Mouse (Mus musculus) midbrain, embryonic 11.5 days (tissue): Measurements from ENCODE around the gene Nprl3. TPM values are rescaled to one million over a fixed set of nuclear protein-coding genes. Genes with fewer than 3 reads are reported as not detected.
"Not testable (repeated sequence)": the region's sequence is repeated elsewhere in the genome, so short reads cannot be mapped to it uniquely, and the experiment has no call there.

ENCODE experiments used
- ATAC-seq: fragments of 200-750 bp; cut with Nextera tagmentation; 2 replicates; pipeline ENCODE4 v1.8.0; 2017; ENCODE audit warnings: moderate TSS enrichment, moderate library complexity; ENCODE audit not compliant: low FRiP score
- DNase-seq: peaks from one replicate; pipeline ENCODE4 v3.0.0; 2015; ENCODE audit warnings: low spot score; ENCODE audit errors: missing footprints
- H3K27ac ChIP-seq: fragments of 300-500 bp; sonication (generic); 2 replicates; pipeline ENCODE4 v1.5.1; 2014; ENCODE audit warnings: low read depth, low read length
- H3K27me3 ChIP-seq: fragments of 300-500 bp; sonication (generic); 2 replicates; pipeline ENCODE4 v1.6.1; 2014; ENCODE audit warnings: mild to moderate bottlenecking, low read length, moderate library complexity, mixed read lengths; ENCODE audit not compliant: control insufficient read depth, insufficient read depth
- H3K36me3 ChIP-seq: fragments of 300-500 bp; sonication (generic); 2 replicates; pipeline ENCODE4 v1.6.1; 2014; ENCODE audit warnings: mild to moderate bottlenecking, low read length, moderate library complexity, mixed read lengths; ENCODE audit not compliant: control insufficient read depth, insufficient read depth
- H3K4me1 ChIP-seq: fragments of 300-500 bp; sonication (generic); 2 replicates; pipeline ENCODE4 v1.6.1; 2014; ENCODE audit warnings: low read length; ENCODE audit not compliant: control insufficient read depth, insufficient read depth
- H3K4me2 ChIP-seq: fragments of 300-500 bp; sonication (generic); 2 replicates; pipeline ENCODE4 v1.6.1; 2014; ENCODE audit warnings: mild to moderate bottlenecking, moderate library complexity
- H3K4me3 ChIP-seq: fragments of 300-500 bp; sonication (generic); 2 replicates; pipeline ENCODE4 v1.5.1; 2014; ENCODE audit warnings: low read depth, low read length
- H3K9ac ChIP-seq: fragments of 300-500 bp; sonication (generic); 2 replicates; pipeline ENCODE4 v1.6.1; 2014; ENCODE audit warnings: low read length
- H3K9me3 ChIP-seq: fragments of 300-500 bp; sonication (generic); 2 replicates; pipeline ENCODE4 v1.6.1; 2016; ENCODE audit warnings: low read length; ENCODE audit not compliant: control insufficient read depth
- WGBS: fragments of 180-500 bp; shearing (Covaris S2); extraction: QIAGEN DNeasy Blood & Tissue Kit; methylation state at CpG from one replicate; pipeline ENCODE4 v1.1.7; 2014; 5-methylcytosine and 5-hydroxymethylcytosine counted together
- polyA plus RNA-seq: library from polyadenylated mRNA; unstranded; fragments of >200 nt; fragmentation: Nextera tagmentation; extraction: Ambion mirVana; gene quantifications from 2 replicates; pipeline ENCODE4 v1.2.1, GENCODE M21; 2014

Gene Nprl3
- polyA plus RNA-seq, 1 experiment from 2014 or later: 28.3 TPM

DNA sequence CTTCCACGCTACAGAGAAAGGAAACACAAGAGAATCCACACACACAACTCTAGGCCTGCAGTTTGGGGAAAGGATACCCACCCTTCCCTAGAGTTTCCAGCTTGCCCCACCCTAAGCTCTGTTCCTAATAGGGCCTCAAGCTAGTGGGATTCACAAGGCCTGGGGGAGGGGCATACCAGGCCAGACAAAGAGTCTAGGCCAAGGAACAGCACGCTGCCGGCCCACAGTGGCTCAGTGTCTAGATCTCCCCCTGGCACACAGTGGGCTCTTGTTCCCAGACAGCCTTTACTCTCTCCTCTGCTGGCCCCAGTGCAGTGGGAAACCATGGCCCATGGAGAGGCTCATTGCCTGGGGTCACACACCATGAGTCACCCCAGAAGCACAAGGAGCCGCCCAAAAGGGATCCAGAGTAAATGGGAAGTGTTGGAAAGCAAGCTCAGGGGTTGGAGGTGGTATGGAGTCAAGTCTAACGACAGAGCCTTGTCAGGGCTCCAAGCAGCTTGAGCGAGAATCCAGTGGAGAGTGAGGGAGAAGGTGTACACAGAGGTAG is 48.9 kb downstream of the Nprl3 start:
- Histone ChIP-seq H3K4me3 (no peak overlapping the region), H3K9ac (peak overlapping the region; percentile 20; the same call in 1 of the 2 replicates), H3K4me1 (peaks cover 22% of the 10 kb centered on the region), H3K27me3 (peaks cover 17% of the 10 kb centered on the region), H3K36me3 (no peaks in the 10 kb centered on the region), H3K9me3 (no peaks in the 10 kb centered on the region), H3K27ac (no peak overlapping the region), H3K4me2 (no peak overlapping the region)
- DNase-seq (peak; percentile 82), ATAC-seq (no peak)
- whole genome bisulfite sequencing: 56% methylated on average over 6 of the region's 6 CpGs

- Histone ChIP-seq H3K4me1 (peaks cover 13% of the 10 kb centered on the region), H3K9ac (no peak overlapping the region), H3K36me3 (no peaks in the 10 kb centered on the region), H3K4me3 (no peak overlapping the region), H3K9me3 (no peaks in the 10 kb centered on the region), H3K4me2 (no peak overlapping the region), H3K27me3 (peaks cover 3% of the 10 kb centered on the region; the same call in 1 of the 2 replicates), H3K27ac (no peak overlapping the region)
- 23% methylated on average over 8 of the region's 8 CpGs for WGBS
- DNase-seq (peak; percentile 96), ATAC-seq (peak; percentile 30; the same call in 1 of the 2 replicates)
Observed at GRCm38 (mm10) chr11:32216851-32217250, 50.7 kb downstream of the Nprl3 start.

DNA sequence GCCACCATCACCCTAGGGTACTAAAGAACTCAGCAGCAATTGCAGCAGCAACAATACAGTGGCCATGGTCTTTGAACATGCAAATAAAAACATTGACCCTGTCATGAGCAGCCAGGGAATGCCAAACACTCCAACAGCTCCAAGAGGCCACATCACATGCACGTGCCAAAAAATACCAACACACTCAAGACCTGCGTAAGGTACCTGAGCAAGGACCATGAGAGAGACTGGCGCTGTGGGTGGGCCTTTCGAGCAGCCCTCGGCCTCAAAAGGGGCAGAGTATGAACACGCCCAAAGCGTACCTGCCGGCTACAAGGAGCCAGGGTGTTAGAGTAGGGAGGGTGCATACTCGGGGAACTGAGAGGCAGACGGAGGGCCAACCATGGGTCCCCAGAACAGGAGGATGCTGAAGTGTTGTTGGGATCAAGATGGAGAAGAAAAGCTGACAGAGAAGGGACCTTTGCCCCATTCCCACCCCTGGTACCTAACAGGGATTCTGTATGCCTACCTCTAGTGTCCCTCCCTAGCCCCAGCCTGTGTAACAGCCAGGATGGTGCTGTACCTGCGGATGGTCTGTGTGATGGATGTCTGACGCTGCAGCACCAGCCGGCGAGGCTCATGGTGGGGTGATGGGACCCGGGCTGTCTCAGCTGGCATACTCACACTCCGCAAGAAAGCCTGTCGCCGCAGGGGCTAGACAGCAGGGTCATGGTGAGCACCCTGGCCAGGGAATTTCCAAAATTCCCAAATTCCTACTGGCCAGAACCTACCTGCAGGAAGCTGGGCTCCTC is 51.9 kb downstream of the Nprl3 start:
- Histone ChIP-seq H3K36me3 (no peaks in the 10 kb centered on the region), H3K4me3 (no peak overlapping the region), H3K27me3 (no peaks in the 10 kb centered on the region), H3K4me1 (peaks cover 3% of the 10 kb centered on the region; the same call in 1 of the 2 replicates), H3K9me3 (no peaks in the 10 kb centered on the region), H3K27ac (no peak overlapping the region), H3K9ac (no peak overlapping the region), H3K4me2 (no peak overlapping the region)
- ATAC-seq: no peak
- 95% methylated on average over 18 of the region's 18 CpGs for WGBS
- DNase-seq: peak; percentile 26

DNA sequence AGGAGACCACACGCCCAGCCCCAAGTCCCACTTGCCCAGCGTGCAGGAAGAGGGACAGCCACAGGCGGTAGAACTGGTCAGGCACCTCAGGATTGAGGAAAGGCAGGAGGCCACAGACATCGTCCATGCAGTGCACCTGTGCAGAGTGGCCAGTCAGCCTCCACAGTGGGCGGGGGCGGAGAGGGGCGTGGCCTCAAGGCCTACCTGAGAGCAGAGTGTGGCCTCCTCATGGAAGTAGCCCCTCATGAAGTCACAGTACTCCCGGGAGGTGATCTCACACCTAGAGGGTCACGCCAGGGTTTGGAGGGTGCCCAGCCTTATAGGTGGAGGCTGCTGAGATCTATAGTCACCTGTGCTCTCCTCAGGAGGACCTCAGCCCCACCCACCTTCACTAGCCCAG is 56.9 kb downstream of the Nprl3 start:
- H3K4me1 ChIP-seq: peaks cover 5% of the 10 kb centered on the region
- H3K9me3 ChIP-seq: no peaks in the 10 kb centered on the region
- WGBS: 89% methylated on average over 9 of the region's 9 CpGs
- H3K4me3 ChIP-seq: no peak overlapping the region
- ATAC-seq (no peak), DNase-seq (peak; percentile 33)
- H3K27me3 ChIP-seq: no peaks in the 10 kb centered on the region
- peaks cover 6% of the 10 kb centered on the region; the same call in 1 of the 2 replicates for H3K36me3 ChIP-seq
- H3K4me2 ChIP-seq: no peak overlapping the region
- no peak overlapping the region for H3K27ac ChIP-seq
- no peak overlapping the region for H3K9ac ChIP-seq

- WGBS: under 1% methylated on average over 52 of the region's 52 CpGs
- Histone ChIP-seq H3K4me2 (peak within 1 kb of the TSS; percentile 79), H3K9ac (peak within 1 kb of the TSS; percentile 82), H3K36me3 (peaks cover 6% of the 10 kb centered on the region; the same call in 1 of the 2 replicates), H3K4me3 (peak within 1 kb of the TSS; percentile 69), H3K27ac (no peak within 1 kb of the TSS), H3K4me1 (peaks cover 6% of the 10 kb centered on the region), H3K9me3 (no peaks in the 10 kb centered on the region), H3K27me3 (no peaks in the 10 kb centered on the region)
- ATAC-seq (peak; percentile 100), DNase-seq (peak; percentile 99)
Observed at GRCm38 (mm10) chr11:32205058-32205873, 62.2 kb downstream of the Nprl3 start, which contains the start of gene Snrnp25. Snrnp25 (plus strand) TSS chr11:32205415.

DNA sequence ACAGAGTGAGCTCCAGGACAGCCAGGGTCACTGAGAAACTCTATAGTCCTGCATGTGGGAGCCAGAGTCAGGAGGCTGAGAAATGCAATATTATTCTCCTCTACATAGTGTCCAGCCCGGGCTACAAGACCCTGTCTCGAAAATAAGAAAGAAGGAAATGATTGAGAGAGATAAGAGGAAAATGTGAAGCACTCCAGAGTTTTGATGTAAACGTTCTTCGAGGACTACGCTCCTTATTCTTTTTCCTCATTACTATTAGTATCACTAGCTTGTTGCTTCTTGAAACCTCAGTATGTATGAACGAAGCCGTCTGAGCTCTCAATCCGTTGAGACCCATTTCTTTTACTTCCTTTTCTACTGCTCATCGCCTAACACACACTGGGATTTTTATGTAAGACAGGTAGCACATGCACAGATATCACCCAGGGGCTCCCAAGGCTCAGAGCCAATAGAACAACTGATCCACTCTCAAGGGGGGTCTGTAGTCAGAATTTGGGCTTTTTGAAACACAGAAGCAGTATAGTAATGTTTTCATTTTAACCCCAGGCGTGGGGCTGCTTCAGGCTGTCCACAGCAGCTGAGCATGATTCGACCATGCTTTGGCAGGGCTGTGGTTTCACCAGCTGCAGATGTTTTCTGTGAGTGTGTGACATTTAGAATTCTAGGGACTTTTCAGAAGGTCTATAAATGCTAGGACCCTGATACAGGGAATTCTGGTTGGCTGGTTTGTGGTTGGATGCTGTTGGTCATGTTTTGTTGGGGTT is 65.4 kb downstream of the Nprl3 start:
- WGBS: 82% methylated on average over 11 of the region's 11 CpGs
- no peak for ATAC-seq

DNA sequence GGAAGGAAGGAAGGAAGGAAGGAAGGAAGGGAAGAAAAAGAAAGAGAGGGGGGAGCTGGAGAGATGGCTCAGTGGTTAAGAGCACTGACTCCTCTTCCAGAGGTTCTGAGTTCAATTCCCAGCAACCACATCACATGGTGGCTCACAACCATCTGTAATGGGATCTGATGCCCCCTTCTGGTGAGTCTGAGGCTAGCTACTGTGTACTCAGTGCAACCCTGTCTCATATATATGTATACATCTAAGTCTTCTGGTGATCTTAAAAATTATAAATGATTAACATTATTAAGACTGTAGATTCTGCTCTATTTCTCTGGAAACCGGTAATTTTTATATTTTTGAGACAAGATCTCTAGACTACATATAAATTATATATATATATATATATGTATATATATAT is 66.5 kb downstream of the Nprl3 start:
- peak; percentile 76 for DNase-seq
- not testable (repeated sequence) for H3K36me3 ChIP-seq, H3K9me3 ChIP-seq, H3K4me3 ChIP-seq, H3K27ac ChIP-seq, H3K27me3 ChIP-seq, ATAC-seq, H3K9ac ChIP-seq, H3K4me1 ChIP-seq, H3K4me2 ChIP-seq
- WGBS: 76% methylated on average over 1 of the region's 1 CpGs

More for the DNA sequence above, 65.4 kb downstream of the Nprl3 start:
- H3K4me1 ChIP-seq: peaks cover 6% of the 10 kb centered on the region
- no peak overlapping the region for H3K4me3 ChIP-seq
- H3K9ac ChIP-seq: no peak overlapping the region
- no peak overlapping the region for H3K4me2 ChIP-seq
- H3K27me3 ChIP-seq: no peaks in the 10 kb centered on the region
- H3K9me3 ChIP-seq: no peaks in the 10 kb centered on the region
- peak; percentile 53 for DNase-seq
- H3K36me3 ChIP-seq: no peaks in the 10 kb centered on the region
- no peak overlapping the region for H3K27ac ChIP-seq

DNA sequence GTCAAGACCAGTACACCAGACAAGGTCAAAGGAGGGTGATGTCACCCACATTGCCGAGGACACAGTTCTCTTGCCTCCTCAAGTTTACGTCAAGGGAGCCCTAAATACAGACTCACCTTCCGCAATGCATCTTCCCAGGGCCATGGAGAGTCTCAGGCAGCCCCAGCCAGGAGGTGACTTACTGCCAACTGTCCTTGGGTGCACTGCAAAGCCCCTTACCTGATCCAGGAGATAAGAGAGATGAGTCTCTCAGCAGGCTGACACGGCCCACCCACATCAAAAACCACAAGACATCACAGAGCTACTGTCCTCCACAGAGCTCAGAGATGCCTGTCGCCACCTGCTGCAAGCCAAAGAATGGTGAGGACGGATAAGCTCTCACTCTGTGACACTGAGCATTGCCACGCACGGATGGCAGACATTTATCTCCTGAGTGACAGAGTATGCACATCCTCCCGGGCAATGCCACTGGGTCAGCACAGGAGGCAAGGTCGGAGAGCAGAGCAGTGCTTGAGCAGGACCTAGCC is 67.4 kb downstream of the Nprl3 start, which contains the start of gene Il9r:
TSS of gene Il9r (minus strand) at position 205 of the 527 bp plus-strand sequence.
- H3K4me1 ChIP-seq: no peaks in the 10 kb centered on the region
- H3K9ac ChIP-seq: no peak within 1 kb of the TSS
- ATAC-seq (no peak), DNase-seq (peak; percentile 44)
- no peaks in the 10 kb centered on the region for H3K9me3 ChIP-seq
- H3K27ac ChIP-seq: no peak within 1 kb of the TSS
- H3K4me2 ChIP-seq: no peak within 1 kb of the TSS
- H3K27me3 ChIP-seq: no peaks in the 10 kb centered on the region
- 77% methylated on average over 10 of the region's 10 CpGs for WGBS
- H3K4me3 ChIP-seq: no peak within 1 kb of the TSS
- no peaks in the 10 kb centered on the region for H3K36me3 ChIP-seq
